ENCODE assay signal across 24 mouse cellular contexts in genomic region chr3:147537584-147537983, GRCm38 (mm10).
"Had no signal": no experiment of that assay in that cellular context is flagged by ENCODE, and none has a peak within 500 bp of the region (broad histone marks: within the 10 kb centered on the region; RNA-seq: fewer than 3 reads in every experiment).

No protein-coding gene starts in this region.

- H3K27ac ChIP-seq: kidney, embryonic 15.5 days; limb, embryonic 12.5 days; limb, embryonic 15.5 days; liver, embryonic 14.5 days; midbrain, embryonic 12.5 days; midbrain, embryonic 15.5 days; neural tube, embryonic 13.5 days; stomach, embryonic 15.5 days had no signal

- H3K4me2 ChIP-seq: kidney, embryonic 15.5 days; limb, embryonic 12.5 days; limb, embryonic 15.5 days; liver, embryonic 11.5 days; lung, embryonic 14.5 days; midbrain, embryonic 12.5 days; midbrain, embryonic 15.5 days; neural tube, embryonic 13.5 days; stomach, embryonic 15.5 days had no signal

- H3K4me3 ChIP-seq: kidney, embryonic 15.5 days; limb, embryonic 12.5 days; limb, embryonic 15.5 days; midbrain, embryonic 12.5 days; midbrain, embryonic 15.5 days; myocyte; neural tube, embryonic 13.5 days; stomach, embryonic 15.5 days had no signal

- H3K9me3 ChIP-seq: kidney, embryonic 15.5 days; limb, embryonic 12.5 days; limb, embryonic 15.5 days; midbrain, embryonic 12.5 days; midbrain, embryonic 15.5 days; neural tube, embryonic 13.5 days; stomach, embryonic 15.5 days had no signal

- H3K36me3 ChIP-seq: kidney, embryonic 15.5 days; limb, embryonic 12.5 days; limb, embryonic 15.5 days; midbrain, embryonic 12.5 days; midbrain, embryonic 15.5 days; neural tube, embryonic 13.5 days; stomach, embryonic 15.5 days had no signal

- DNase-seq: kidney, adult 11 months; kidney, adult 8-10 months; kidney, postnatal 10 days; kidney, postnatal 36 days; layer of hippocampus, adult 9-11 months; liver, postnatal 0 days; lung, embryonic 14.5 days; lung, postnatal 10 days; lung, postnatal 4 days; retina, postnatal 1 day; right cerebral cortex, postnatal 25 days; spleen, adult 18-20 months; thymus, adult 18-20 months; thymus, postnatal 36 days had no signal

- H3K4me1 ChIP-seq: kidney, embryonic 15.5 days; limb, embryonic 12.5 days; limb, embryonic 15.5 days; midbrain, embryonic 12.5 days; midbrain, embryonic 15.5 days; neural tube, embryonic 13.5 days; stomach, embryonic 15.5 days had no signal

- ATAC-seq: liver, postnatal 0 days; midbrain, embryonic 15.5 days had no signal

- H3K9ac ChIP-seq: kidney, embryonic 15.5 days; limb, embryonic 12.5 days; limb, embryonic 15.5 days; liver, embryonic 14.5 days; liver, postnatal 0 days; lung, embryonic 14.5 days; midbrain, embryonic 12.5 days; midbrain, embryonic 15.5 days; neural tube, embryonic 13.5 days; stomach, embryonic 15.5 days had no signal

- H3K27me3 ChIP-seq: kidney, embryonic 15.5 days; limb, embryonic 12.5 days; limb, embryonic 15.5 days; midbrain, embryonic 12.5 days; midbrain, embryonic 15.5 days; neural tube, embryonic 13.5 days; stomach, embryonic 15.5 days had no signal
